Mouse (Mus musculus) hindbrain, embryonic 15.5 days (tissue): Measurements from ENCODE around the gene Zfp276. TPM values are rescaled to one million over a fixed set of nuclear protein-coding genes. Genes with fewer than 3 reads are reported as not detected.

Experiments used
- ATAC-seq: fragments of 200-750 bp; cut with Nextera tagmentation; 2 replicates; pipeline ENCODE4 v1.8.0; 2017; ENCODE audit warnings: low read depth, moderate number of reproducible peaks, moderate TSS enrichment; ENCODE audit not compliant: low FRiP score
- H3K27ac ChIP-seq: fragments of 300-500 bp; sonication (generic); replicated peaks from 2 replicates; pipeline ENCODE4 v1.5.1; 2015; ENCODE audit warnings: mild to moderate bottlenecking, inconsistent platforms
- H3K27me3 ChIP-seq: fragments of 300-500 bp; sonication (generic); 2 replicates; pipeline ENCODE4 v1.6.1; 2015; ENCODE audit warnings: control low read depth, inconsistent platforms
- H3K36me3 ChIP-seq: fragments of 300-500 bp; sonication (generic); 2 replicates; pipeline ENCODE4 v1.6.1; 2015; ENCODE audit warnings: control low read depth, inconsistent platforms
- H3K4me1 ChIP-seq: fragments of 300-500 bp; sonication (generic); replicated peaks from 2 replicates; pipeline ENCODE4 v1.6.1; 2015; ENCODE audit warnings: control low read depth, inconsistent platforms
- H3K4me2 ChIP-seq: fragments of 300-500 bp; sonication (generic); 2 replicates; pipeline ENCODE4 v1.6.1; 2015; ENCODE audit warnings: moderate library complexity, mild to moderate bottlenecking, inconsistent platforms
- H3K4me3 ChIP-seq: fragments of 300-500 bp; sonication (generic); 2 replicates; pipeline ENCODE4 v1.5.1; 2015; ENCODE audit warnings: mild to moderate bottlenecking, inconsistent platforms
- H3K9ac ChIP-seq: fragments of 300-500 bp; sonication (generic); 2 replicates; pipeline ENCODE4 v1.6.1; 2015; ENCODE audit warnings: inconsistent platforms
- H3K9me3 ChIP-seq: fragments of 300-500 bp; sonication (generic); 2 replicates; pipeline ENCODE4 v1.6.1; 2016; ENCODE audit warnings: control low read depth, inconsistent platforms
- WGBS: fragments of 180-500 bp; shearing (Covaris S2); methylation state at CpG from one replicate; pipeline ENCODE4 v1.1.7; 2015; 5-methylcytosine and 5-hydroxymethylcytosine counted together
- polyA plus RNA-seq: library from polyadenylated mRNA; unstranded; fragments of >200 nt; fragmentation: Nextera tagmentation; extraction: Ambion mirVana; gene quantifications from 2 replicates; pipeline ENCODE4 v1.2.1, GENCODE M21; 2015

Gene Zfp276
- polyA plus RNA-seq, 1 experiment from 2014 or later = 25.2 TPM

GRCm38 (mm10) chr8:123232553-123232952 lies 21.4 kb upstream of the Zfp276 start:
- WGBS = 42% methylated on average over 7 of the region's 7 CpGs
- Histone ChIP-seq H3K9me3 (no peaks in the 10 kb centered on the region), H3K4me2 (no peak overlapping the region), H3K4me1 (peaks cover 30% of the 10 kb centered on the region), H3K9ac (no peak overlapping the region), H3K27me3 (peaks cover 10% of the 10 kb centered on the region), H3K27ac (no peak overlapping the region), H3K4me3 (no peak overlapping the region), H3K36me3 (no peaks in the 10 kb centered on the region; the same call in 1 of the 2 replicates)
- ATAC-seq = no peak

- H3K9me3 ChIP-seq = no peaks in the 10 kb centered on the region
- H3K4me3 ChIP-seq = no peak overlapping the region
- H3K36me3 ChIP-seq = no peaks in the 10 kb centered on the region
- peaks cover 10% of the 10 kb centered on the region for H3K27me3 ChIP-seq
- 47% methylated on average over 13 of the region's 13 CpGs for WGBS
- H3K4me1 ChIP-seq = peaks cover 30% of the 10 kb centered on the region
- H3K27ac ChIP-seq = no peak overlapping the region
- H3K4me2 ChIP-seq = no peak overlapping the region
- H3K9ac ChIP-seq = no peak overlapping the region
- ATAC-seq = no peak
Observed at GRCm38 (mm10) chr8:123233300-123233699, 20.7 kb upstream of the Zfp276 start.

- Histone ChIP-seq H3K4me1 (peaks cover 30% of the 10 kb centered on the region), H3K27me3 (peaks cover 10% of the 10 kb centered on the region), H3K27ac (no peak overlapping the region), H3K4me2 (no peak overlapping the region), H3K9ac (no peak overlapping the region), H3K9me3 (no peaks in the 10 kb centered on the region), H3K36me3 (no peaks in the 10 kb centered on the region), H3K4me3 (no peak overlapping the region)
- whole genome bisulfite sequencing = 75% methylated on average over 11 of the region's 11 CpGs
- ATAC-seq = no peak
Observed at GRCm38 (mm10) chr8:123233760-123234159, 20.2 kb upstream of the Zfp276 start.

GRCm38 (mm10) chr8:123234918-123235519 lies 19.0 kb upstream of the Zfp276 start:
- ATAC-seq = 0 out of 2 replicates have a peak, but pooled peaks have one; percentile 16
- Histone ChIP-seq H3K4me1 (peaks cover 30% of the 10 kb centered on the region), H3K36me3 (no peaks in the 10 kb centered on the region), H3K4me3 (peak overlapping the region; percentile 55), H3K9ac (peak overlapping the region; percentile 55), H3K9me3 (no peaks in the 10 kb centered on the region), H3K27me3 (peaks cover 10% of the 10 kb centered on the region), H3K27ac (no peak overlapping the region), H3K4me2 (peak overlapping the region; percentile 73)
- WGBS = 32% methylated on average over 13 of the region's 13 CpGs

- H3K9me3 ChIP-seq = no peaks in the 10 kb centered on the region
- peak within 1 kb of the TSS; percentile 55 for H3K9ac ChIP-seq
- WGBS = 2% methylated on average over 57 of the region's 57 CpGs
- peak; percentile 82 for ATAC-seq
- peaks cover 30% of the 10 kb centered on the region for H3K4me1 ChIP-seq
- peak within 1 kb of the TSS; percentile 55 for H3K4me3 ChIP-seq
- peak within 1 kb of the TSS; percentile 73 for H3K4me2 ChIP-seq
- H3K27ac ChIP-seq = no peak within 1 kb of the TSS
- H3K27me3 ChIP-seq = peaks cover 10% of the 10 kb centered on the region
- no peaks in the 10 kb centered on the region for H3K36me3 ChIP-seq
Observed at GRCm38 (mm10) chr8:123235520-123236497, 18.2 kb upstream of the Zfp276 start, which contains the start of gene Spata2l. Gene Spata2l (minus strand): TSS chr8:123236233.

GRCm38 (mm10) chr8:123239398-123239797 lies 14.6 kb upstream of the Zfp276 start:
- H3K27me3 ChIP-seq = peaks cover 5% of the 10 kb centered on the region
- H3K4me2 ChIP-seq = no peak overlapping the region
- 82% methylated on average over 10 of the region's 10 CpGs for WGBS
- no peaks in the 10 kb centered on the region for H3K9me3 ChIP-seq
- H3K27ac ChIP-seq = no peak overlapping the region
- peaks cover 21% of the 10 kb centered on the region for H3K4me1 ChIP-seq
- no peak overlapping the region for H3K9ac ChIP-seq
- ATAC-seq = no peak
- H3K4me3 ChIP-seq = no peak overlapping the region
- peaks cover 17% of the 10 kb centered on the region for H3K36me3 ChIP-seq

- Histone ChIP-seq H3K36me3 (peaks cover 45% of the 10 kb centered on the region), H3K27me3 (no peaks in the 10 kb centered on the region; the same call in 1 of the 2 replicates), H3K9ac (no peak overlapping the region), H3K9me3 (no peaks in the 10 kb centered on the region), H3K4me1 (no peaks in the 10 kb centered on the region), H3K27ac (no peak overlapping the region), H3K4me2 (no peak overlapping the region), H3K4me3 (no peak overlapping the region)
- no peak for ATAC-seq
- 85% methylated on average over 7 of the region's 7 CpGs for whole genome bisulfite sequencing
Observed at GRCm38 (mm10) chr8:123242107-123242923, 11.7 kb upstream of the Zfp276 start.

- Histone ChIP-seq H3K4me1 (no peaks in the 10 kb centered on the region), H3K36me3 (peaks cover 53% of the 10 kb centered on the region), H3K27ac (no peak overlapping the region), H3K4me2 (no peak overlapping the region), H3K4me3 (no peak overlapping the region), H3K9ac (no peak overlapping the region), H3K9me3 (no peaks in the 10 kb centered on the region), H3K27me3 (no peaks in the 10 kb centered on the region)
- 71% methylated on average over 11 of the region's 11 CpGs for WGBS
- no peak for ATAC-seq
Observed at GRCm38 (mm10) chr8:123243053-123243452, 10.9 kb upstream of the Zfp276 start.

- H3K27ac ChIP-seq = no peak overlapping the region
- no peak for ATAC-seq
- 95% methylated on average over 4 of the region's 4 CpGs for WGBS
Observed at GRCm38 (mm10) chr8:123244382-123244781, 9.6 kb upstream of the Zfp276 start.

GRCm38 (mm10) chr8:123245543-123245942 lies 8.5 kb upstream of the Zfp276 start:
- 88% methylated on average over 12 of the region's 12 CpGs for whole genome bisulfite sequencing
- no peak overlapping the region for H3K9ac ChIP-seq

More at GRCm38 (mm10) chr8:123244382-123244781, 9.6 kb upstream of the Zfp276 start:
- Histone ChIP-seq H3K9me3 (no peaks in the 10 kb centered on the region), H3K4me3 (no peak overlapping the region), H3K9ac (no peak overlapping the region), H3K4me2 (no peak overlapping the region), H3K27me3 (no peaks in the 10 kb centered on the region), H3K4me1 (no peaks in the 10 kb centered on the region), H3K36me3 (peaks cover 66% of the 10 kb centered on the region)

GRCm38 (mm10) chr8:123247748-123248147 lies 6.2 kb upstream of the Zfp276 start:
- Histone ChIP-seq H3K27ac (no peak overlapping the region), H3K4me2 (no peak overlapping the region), H3K9me3 (no peaks in the 10 kb centered on the region), H3K36me3 (peaks cover 81% of the 10 kb centered on the region), H3K4me1 (peaks cover 4% of the 10 kb centered on the region), H3K4me3 (no peak overlapping the region), H3K9ac (no peak overlapping the region), H3K27me3 (no peaks in the 10 kb centered on the region)
- no peak for ATAC-seq
- 95% methylated on average over 6 of the region's 6 CpGs for WGBS

More at GRCm38 (mm10) chr8:123245543-123245942, 8.5 kb upstream of the Zfp276 start:
- Histone ChIP-seq H3K27ac (no peak overlapping the region), H3K27me3 (no peaks in the 10 kb centered on the region), H3K4me3 (no peak overlapping the region), H3K9me3 (no peaks in the 10 kb centered on the region), H3K36me3 (peaks cover 75% of the 10 kb centered on the region), H3K4me1 (no peaks in the 10 kb centered on the region), H3K4me2 (no peak overlapping the region)
- ATAC-seq = no peak
